Mouse (Mus musculus) kidney, postnatal 10 days (tissue): ENCODE measurements around the gene Slc26a11.
A peak's percentile ranks its signal among the peaks of the same experiment; 100 is the strongest.

Experiments
- DNase-seq: peaks from one replicate; pipeline ENCODE4 v3.0.0; 2021; ENCODE audit warnings: mixed read lengths

Slc26a11 gene

GRCm38 (mm10) chr11:119402501-119403160 lies 47.3 kb downstream of the Slc26a11 start:
- no peak for DNase-seq

GRCm38 (mm10) chr11:119404627-119405026 lies 49.3 kb downstream of the Slc26a11 start:
- peak; percentile 58 for DNase-seq

DNA sequence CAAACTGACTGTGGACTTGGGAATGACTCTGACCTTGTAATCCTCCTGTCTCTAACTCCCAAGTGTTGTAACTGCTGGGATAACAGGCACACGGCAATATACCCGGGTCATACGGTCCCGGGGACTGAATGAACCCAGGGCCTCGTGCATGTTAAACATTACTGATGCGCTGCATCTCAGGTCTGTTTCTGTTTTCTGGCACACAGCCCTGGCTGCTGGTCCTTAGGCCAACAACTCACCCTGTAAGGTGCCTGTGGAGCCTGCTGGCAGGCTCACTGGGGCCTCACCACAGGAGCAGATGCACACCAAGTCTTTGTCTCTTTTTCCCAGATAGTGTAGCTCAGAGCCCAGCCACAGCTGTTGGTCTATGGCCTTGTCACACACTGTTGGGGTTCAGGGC lies 52.0 kb downstream of the Slc26a11 start:
- DNase-seq = no peak

DNA sequence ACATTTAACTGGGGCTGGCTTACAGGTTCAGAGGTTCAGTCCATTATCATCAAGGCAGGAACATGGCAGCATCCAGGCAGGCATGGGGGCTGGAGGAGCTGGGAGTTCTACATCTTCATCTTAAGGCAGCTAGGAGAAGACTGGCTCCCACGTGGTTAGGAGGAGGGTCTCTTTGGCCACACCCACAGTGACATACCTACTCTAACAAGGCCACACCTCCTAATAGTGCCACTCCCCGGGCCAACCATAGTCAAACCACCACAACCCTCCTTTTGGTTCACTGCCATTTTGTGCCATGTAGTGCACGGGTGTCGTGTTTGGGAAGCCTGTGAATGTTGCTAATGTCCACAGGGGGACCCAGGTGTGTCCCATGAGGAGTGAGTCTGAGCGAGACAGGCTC lies 52.6 kb downstream of the Slc26a11 start:
- no peak for DNase-seq

GRCm38 (mm10) chr11:119419327-119420118 lies 64.2 kb downstream of the Slc26a11 start:
- DNase-seq = no peak

DNA sequence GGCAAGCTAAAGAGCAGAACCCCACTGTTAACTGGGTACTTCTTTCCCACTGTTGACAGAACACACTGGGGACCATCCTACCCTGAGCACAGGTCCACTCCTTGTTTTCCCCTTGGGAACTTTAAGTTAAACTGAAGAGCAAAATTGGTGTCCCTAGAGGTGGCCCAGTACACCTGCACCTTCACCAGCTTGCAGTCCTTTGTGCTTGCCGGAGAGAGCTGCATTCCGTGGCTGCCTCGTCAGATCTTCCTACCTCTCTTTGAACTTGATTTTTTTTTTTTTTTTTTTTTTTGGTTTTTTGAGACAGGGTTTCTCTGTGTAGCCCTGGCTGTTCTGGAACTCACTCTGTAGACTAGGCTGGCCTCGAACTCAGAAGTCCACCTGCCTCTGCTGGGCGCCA lies 65.1 kb downstream of the Slc26a11 start:
- DNase-seq = no peak

DNA sequence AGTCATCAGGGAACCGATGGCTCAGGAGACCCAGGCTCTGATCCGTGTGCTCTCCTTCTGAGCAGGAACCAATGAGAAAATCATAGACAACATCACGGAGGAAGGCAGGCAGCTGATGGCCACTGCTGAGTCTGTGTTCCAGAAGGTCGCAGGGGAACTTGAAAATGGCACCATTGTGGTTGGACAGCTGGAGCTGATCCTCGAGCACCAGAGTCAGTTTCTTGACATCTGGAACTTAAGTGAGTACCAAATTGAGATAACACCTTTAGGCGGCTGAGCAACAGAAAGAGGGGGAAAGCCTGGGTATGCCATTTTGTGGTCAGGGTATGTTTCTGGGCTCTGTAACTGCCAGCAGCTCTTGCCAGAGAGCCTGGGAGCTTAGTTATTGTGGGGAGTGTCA lies 72.1 kb downstream of the Slc26a11 start:
- DNase-seq = no peak

- DNase-seq = no peak
Measured at GRCm38 (mm10) chr11:119427986-119428385, 72.6 kb downstream of the Slc26a11 start.

DNA sequence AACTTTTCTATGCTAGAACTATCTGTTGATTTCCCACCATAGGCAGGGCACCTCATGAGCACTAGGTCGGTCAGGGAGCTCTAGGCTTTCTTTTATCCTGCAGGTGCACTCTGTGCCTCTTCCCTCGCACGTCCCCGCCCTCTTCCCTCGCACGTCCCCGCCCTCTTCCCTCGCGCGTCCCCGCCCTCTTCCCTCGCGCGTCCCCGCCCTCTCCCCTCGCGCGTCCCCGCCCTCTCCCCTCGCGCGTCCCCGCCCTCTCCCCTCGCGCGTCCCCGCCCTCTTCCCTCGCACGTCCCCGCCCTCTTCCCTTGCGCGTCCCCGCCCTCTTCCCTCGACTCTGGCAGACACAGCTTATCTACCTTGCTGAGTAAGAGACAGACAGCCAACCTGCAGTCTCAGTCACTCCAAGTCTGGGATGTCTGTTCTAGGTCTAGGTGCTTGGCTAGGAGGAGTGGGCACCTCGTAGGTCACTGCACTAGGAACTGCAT lies 73.3 kb downstream of the Slc26a11 start:
- peak; percentile 78 for DNase-seq
